Mouse (Mus musculus) forebrain, embryonic 11.5 days (tissue): ENCODE results near the gene Cdh4. TPM values are rescaled to one million over a fixed set of nuclear protein-coding genes. Genes with fewer than 3 reads are reported as not detected.

Experiments
- ATAC-seq: fragments of 200-750 bp; cut with Nextera tagmentation; replicated peaks from 2 replicates; pipeline ENCODE4 v1.8.0; 2017; ENCODE audit warnings: moderate TSS enrichment; ENCODE audit not compliant: low FRiP score
- DNase-seq: peaks from one replicate; pipeline ENCODE4 v3.0.0-alpha.2; 2017; ENCODE audit warnings: low spot score
- H3K27ac ChIP-seq: fragments of 300-500 bp; sonication (generic); 2 replicates; pipeline ENCODE4 v1.5.1; 2014; ENCODE audit warnings: low read depth, low read length
- H3K27me3 ChIP-seq: fragments of 300-500 bp; sonication (generic); 2 replicates; pipeline ENCODE4 v1.6.1; 2014; ENCODE audit warnings: mild to moderate bottlenecking, low read length, mixed read lengths; ENCODE audit not compliant: control insufficient read depth, insufficient read depth
- H3K36me3 ChIP-seq: fragments of 300-500 bp; sonication (generic); 2 replicates; pipeline ENCODE4 v1.6.1; 2014; ENCODE audit warnings: mild to moderate bottlenecking, low read length, moderate library complexity, mixed read lengths; ENCODE audit not compliant: control insufficient read depth, insufficient read depth
- H3K4me1 ChIP-seq: fragments of 300-500 bp; sonication (generic); replicated peaks from 2 replicates; pipeline ENCODE4 v1.6.1; 2014; ENCODE audit warnings: low read length, mixed read lengths; ENCODE audit not compliant: control insufficient read depth, insufficient read depth
- H3K4me2 ChIP-seq: fragments of 300-500 bp; sonication (generic); 2 replicates; pipeline ENCODE4 v1.6.1; 2014; ENCODE audit warnings: low read depth, mild to moderate bottlenecking, low read length, moderate library complexity, mixed read lengths; ENCODE audit not compliant: severe bottlenecking
- H3K4me3 ChIP-seq: fragments of 300-500 bp; sonication (generic); 2 replicates; pipeline ENCODE4 v1.5.1; 2014; ENCODE audit warnings: low read depth, low read length
- H3K9ac ChIP-seq: fragments of 300-500 bp; sonication (generic); 2 replicates; pipeline ENCODE4 v1.6.1; 2014; ENCODE audit warnings: low read length
- H3K9me3 ChIP-seq: fragments of 300-500 bp; sonication (generic); 2 replicates; pipeline ENCODE4 v1.6.1; 2016; ENCODE audit warnings: low read length, mixed read lengths; ENCODE audit not compliant: control insufficient read depth
- WGBS: fragments of 180-500 bp; shearing (Covaris S2); extraction: QIAGEN DNeasy Blood & Tissue Kit; methylation state at CpG from one replicate; pipeline ENCODE4 v1.1.7; 2014; 5-methylcytosine and 5-hydroxymethylcytosine counted together
- polyA plus RNA-seq: library from polyadenylated mRNA; unstranded; fragments of >200 nt; fragmentation: Nextera tagmentation; extraction: Ambion mirVana; gene quantifications from 2 replicates; pipeline ENCODE4 v1.2.1, GENCODE M21; 2014

Gene Cdh4
- polyA plus RNA-seq, 1 experiment from 2014 or later: 24.5 TPM

GRCm38 (mm10) chr2:179416587-179417227 is 25.5 kb upstream of the Cdh4 start:
- WGBS: 77% methylated on average over 16 of the region's 16 CpGs
- Histone ChIP-seq H3K9me3 (no peaks in the 10 kb centered on the region), H3K36me3 (no peaks in the 10 kb centered on the region), H3K4me1 (no peaks in the 10 kb centered on the region), H3K4me3 (no peak overlapping the region), H3K9ac (no peak overlapping the region), H3K4me2 (no peak overlapping the region), H3K27me3 (no peaks in the 10 kb centered on the region), H3K27ac (no peak overlapping the region)
- no peak for DNase-seq
- no peak for ATAC-seq

- H3K4me3 ChIP-seq: no peak overlapping the region
- no peaks in the 10 kb centered on the region for H3K9me3 ChIP-seq
- no peak overlapping the region for H3K4me2 ChIP-seq
- no peaks in the 10 kb centered on the region for H3K36me3 ChIP-seq
- 0 out of 2 replicates have a peak, but pooled peaks cover 2% of the 10 kb centered on the region for H3K4me1 ChIP-seq
- WGBS: 94% methylated on average over 3 of the region's 3 CpGs
- no peaks in the 10 kb centered on the region for H3K27me3 ChIP-seq
- DNase-seq (no peak), ATAC-seq (no peak)
- no peak overlapping the region for H3K27ac ChIP-seq
- no peak overlapping the region for H3K9ac ChIP-seq
These were observed 16.6 kb upstream of the Cdh4 start for GRCm38 (mm10) chr2:179425602-179426001.

GRCm38 (mm10) chr2:179428889-179429288 is 13.3 kb upstream of the Cdh4 start:
- H3K36me3 ChIP-seq: no peaks in the 10 kb centered on the region
- H3K27ac ChIP-seq: no peak overlapping the region
- no peak overlapping the region for H3K4me3 ChIP-seq
- no peak overlapping the region for H3K4me2 ChIP-seq
- DNase-seq: no peak
- no peak for ATAC-seq
- WGBS: 78% methylated on average over 3 of the region's 3 CpGs
- H3K9ac ChIP-seq: no peak overlapping the region
- no peaks in the 10 kb centered on the region for H3K27me3 ChIP-seq
- no peaks in the 10 kb centered on the region for H3K9me3 ChIP-seq
- 0 out of 2 replicates have a peak, but pooled peaks cover 2% of the 10 kb centered on the region for H3K4me1 ChIP-seq

- H3K4me3 ChIP-seq: no peak overlapping the region
- H3K27me3 ChIP-seq: peaks cover 4% of the 10 kb centered on the region; the same call in 1 of the 2 replicates
- H3K36me3 ChIP-seq: no peaks in the 10 kb centered on the region; the same call in 1 of the 2 replicates
- no peak overlapping the region for H3K27ac ChIP-seq
- WGBS: 23% methylated on average over 9 of the region's 9 CpGs
- ATAC-seq (no peak), DNase-seq (no peak)
- no peak overlapping the region for H3K9ac ChIP-seq
- H3K9me3 ChIP-seq: no peaks in the 10 kb centered on the region
- H3K4me2 ChIP-seq: no peak overlapping the region
- peaks cover 16% of the 10 kb centered on the region for H3K4me1 ChIP-seq
These were observed 2.1 kb upstream of the Cdh4 start for GRCm38 (mm10) chr2:179440161-179440560.

- Histone ChIP-seq H3K9ac (no peak overlapping the region), H3K27me3 (peaks cover 4% of the 10 kb centered on the region; the same call in 1 of the 2 replicates), H3K4me2 (no peak overlapping the region), H3K4me3 (no peak overlapping the region), H3K27ac (no peak overlapping the region), H3K36me3 (no peaks in the 10 kb centered on the region; the same call in 1 of the 2 replicates), H3K9me3 (no peaks in the 10 kb centered on the region), H3K4me1 (peaks cover 11% of the 10 kb centered on the region)
- WGBS: 60% methylated on average over 3 of the region's 3 CpGs
- ATAC-seq (no peak), DNase-seq (no peak)
These were observed 1.1 kb upstream of the Cdh4 start for GRCm38 (mm10) chr2:179441086-179441485.

GRCm38 (mm10) chr2:179441717-179442116 is 514 bp upstream of the Cdh4 start:
- peak overlapping the region; percentile 82 for H3K9ac ChIP-seq
- no peaks in the 10 kb centered on the region; the same call in 1 of the 2 replicates for H3K36me3 ChIP-seq
- ATAC-seq (peak; percentile 43), DNase-seq (peak; percentile 63)
- H3K27ac ChIP-seq: peak overlapping the region; percentile 81; the same call in 1 of the 2 replicates
- WGBS: 5% methylated on average over 8 of the region's 8 CpGs
- no peaks in the 10 kb centered on the region for H3K9me3 ChIP-seq
- peak overlapping the region; percentile 95 for H3K4me2 ChIP-seq
- peaks cover 4% of the 10 kb centered on the region; the same call in 1 of the 2 replicates for H3K27me3 ChIP-seq
- H3K4me3 ChIP-seq: peak overlapping the region; percentile 80
- H3K4me1 ChIP-seq: peaks cover 11% of the 10 kb centered on the region

- peak overlapping the region; percentile 82 for H3K9ac ChIP-seq
- H3K4me3 ChIP-seq: peak overlapping the region; percentile 80
- H3K27me3 ChIP-seq: peaks cover 4% of the 10 kb centered on the region; the same call in 1 of the 2 replicates
These were observed 452 bp downstream of the Cdh4 start for GRCm38 (mm10) chr2:179442541-179443225.

GRCm38 (mm10) chr2:179443226-179443815 is 1.1 kb downstream of the Cdh4 start:
- ATAC-seq (peak; percentile 25; the same call in 1 of the 2 replicates), DNase-seq (peak; percentile 80)
- Histone ChIP-seq H3K4me3 (peak overlapping the region; percentile 80), H3K36me3 (no peaks in the 10 kb centered on the region; the same call in 1 of the 2 replicates), H3K9me3 (no peaks in the 10 kb centered on the region), H3K27me3 (peaks cover 4% of the 10 kb centered on the region; the same call in 1 of the 2 replicates), H3K9ac (peak overlapping the region; percentile 82), H3K4me1 (peaks cover 11% of the 10 kb centered on the region), H3K27ac (peak overlapping the region; percentile 81; the same call in 1 of the 2 replicates), H3K4me2 (peak overlapping the region; percentile 95)
- WGBS: 0% methylated on average over 51 of the region's 51 CpGs

More at GRCm38 (mm10) chr2:179442541-179443225, 452 bp downstream of the Cdh4 start:
- H3K27ac ChIP-seq: peak overlapping the region; percentile 81
- WGBS: under 1% methylated on average over 86 of the region's 95 CpGs
- no peaks in the 10 kb centered on the region; the same call in 1 of the 2 replicates for H3K36me3 ChIP-seq
- DNase-seq (peak; percentile 86), ATAC-seq (peak; percentile 71)
- H3K4me1 ChIP-seq: peaks cover 11% of the 10 kb centered on the region
- peak overlapping the region; percentile 95 for H3K4me2 ChIP-seq
- H3K9me3 ChIP-seq: no peaks in the 10 kb centered on the region
